Mouse (Mus musculus) lung, embryonic 15.5 days (tissue): ENCODE data around the gene Cd8a. TPM values are rescaled to one million over a fixed set of nuclear protein-coding genes. Genes with fewer than 3 reads are reported as not detected.

Source experiments
- ATAC-seq: fragments of 200-750 bp; cut with Nextera tagmentation; 2 replicates; pipeline ENCODE4 v1.8.0; 2017; ENCODE audit warnings: moderate number of reproducible peaks, borderline replicate concordance; ENCODE audit not compliant: low FRiP score, low TSS enrichment; ENCODE audit errors: extremely low read depth
- H3K27ac ChIP-seq: fragments of 300-500 bp; sonication (generic); 2 replicates; pipeline ENCODE4 v1.5.1; 2015; ENCODE audit warnings: moderate library complexity, mild to moderate bottlenecking, inconsistent platforms
- H3K27me3 ChIP-seq: fragments of 300-500 bp; sonication (generic); 2 replicates; pipeline ENCODE4 v1.6.1; 2015; ENCODE audit warnings: inconsistent platforms
- H3K36me3 ChIP-seq: fragments of 300-500 bp; sonication (generic); 2 replicates; pipeline ENCODE4 v1.6.1; 2015; ENCODE audit warnings: inconsistent platforms
- H3K4me1 ChIP-seq: fragments of 300-500 bp; sonication (generic); 2 replicates; pipeline ENCODE4 v1.6.1; 2015; ENCODE audit warnings: inconsistent platforms
- H3K4me2 ChIP-seq: fragments of 300-500 bp; sonication (generic); 2 replicates; pipeline ENCODE4 v1.6.1; 2015; ENCODE audit warnings: inconsistent platforms, mild to moderate bottlenecking, moderate library complexity
- H3K4me3 ChIP-seq: fragments of 300-500 bp; sonication (generic); 2 replicates; pipeline ENCODE4 v1.5.1; 2015; ENCODE audit warnings: mild to moderate bottlenecking, inconsistent platforms
- H3K9ac ChIP-seq: fragments of 300-500 bp; sonication (generic); 2 replicates; pipeline ENCODE4 v1.6.1; 2015; ENCODE audit warnings: inconsistent platforms
- H3K9me3 ChIP-seq: fragments of 300-500 bp; sonication (generic); 2 replicates; pipeline ENCODE4 v1.6.1; 2016; ENCODE audit warnings: inconsistent platforms
- WGBS: fragments of 180-500 bp; shearing (Covaris S2); methylation state at CpG from one replicate; pipeline ENCODE4 v1.1.7; 2015; 5-methylcytosine and 5-hydroxymethylcytosine counted together
- polyA plus RNA-seq: library from polyadenylated mRNA; unstranded; fragments of >200 nt; fragmentation: Nextera tagmentation; extraction: Ambion mirVana; gene quantifications from 2 replicates; pipeline ENCODE4 v1.2.1, GENCODE M21; 2015

Cd8a gene
- polyA plus RNA-seq, 1 experiment from 2014 or later, result 1.2 TPM

DNA sequence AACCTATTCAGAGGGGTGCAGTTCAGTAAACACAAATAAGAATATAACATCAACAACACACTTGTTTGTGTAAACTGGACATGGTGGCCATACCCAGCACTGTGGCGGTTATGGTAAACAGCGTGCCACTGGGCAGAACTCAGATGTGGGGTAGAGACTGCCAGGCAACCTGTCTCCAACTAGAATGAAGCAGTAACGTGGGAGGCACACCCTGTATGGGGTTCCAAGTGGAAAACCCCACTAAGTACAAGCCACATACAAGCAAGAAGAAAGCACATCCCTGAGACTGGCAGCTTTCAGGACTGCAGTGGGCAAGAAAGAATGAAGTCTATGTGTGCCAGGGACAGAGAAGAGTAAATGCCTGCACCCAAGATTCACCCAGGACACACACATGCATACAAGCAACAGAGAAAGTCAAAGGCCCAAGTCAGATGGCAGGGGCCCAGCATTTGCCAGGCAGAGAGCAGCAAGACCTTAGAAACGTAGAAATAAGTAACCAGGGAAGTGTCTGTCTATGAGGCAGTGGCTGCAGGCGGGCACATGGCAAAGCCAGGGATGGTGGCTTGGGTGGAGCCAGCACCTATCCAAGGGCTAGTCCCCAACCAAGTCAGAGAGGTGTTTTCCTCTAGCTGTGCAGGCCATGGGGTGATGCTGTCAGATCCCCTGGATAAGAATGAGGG is 1.0 kb upstream of the Cd8a start:
- no peak overlapping the region for H3K4me2 ChIP-seq
- no peak overlapping the region for H3K4me3 ChIP-seq
- no peaks in the 10 kb centered on the region for H3K27me3 ChIP-seq
- WGBS, result 77% methylated on average over 5 of the region's 5 CpGs
- no peaks in the 10 kb centered on the region for H3K36me3 ChIP-seq
- no peaks in the 10 kb centered on the region for H3K9me3 ChIP-seq
- H3K4me1 ChIP-seq, result no peaks in the 10 kb centered on the region
- no peak overlapping the region for H3K27ac ChIP-seq
- ATAC-seq, result no peak
- no peak overlapping the region for H3K9ac ChIP-seq

- WGBS, result 84% methylated on average over 19 of the region's 19 CpGs
These were observed 1.1 kb downstream of the Cd8a start for GRCm38 (mm10) chr6:71374311-71374829.

DNA sequence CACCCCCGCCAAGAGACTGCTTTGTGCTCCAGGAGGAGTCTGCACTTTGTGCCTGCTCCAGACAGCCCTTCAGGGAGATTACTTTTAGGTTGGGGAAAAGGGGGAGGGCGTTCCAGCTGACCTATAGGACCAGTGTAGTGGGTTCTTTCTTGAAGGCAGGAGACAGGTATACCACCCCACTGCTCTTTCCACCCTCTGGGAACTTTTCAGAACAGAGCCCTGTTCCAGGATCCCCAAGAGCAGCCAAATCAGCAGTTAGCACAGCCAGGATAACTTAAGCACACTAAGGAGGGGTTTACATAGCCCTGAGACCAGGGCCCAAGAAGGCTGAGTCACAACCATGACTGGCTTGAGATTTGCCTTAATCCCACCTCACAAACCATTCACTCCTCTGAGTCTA is 1.7 kb downstream of the Cd8a start:
- 77% methylated on average over 2 of the region's 2 CpGs for WGBS
- Histone ChIP-seq H3K4me3 (no peak overlapping the region), H3K27me3 (no peaks in the 10 kb centered on the region), H3K4me1 (no peaks in the 10 kb centered on the region), H3K9ac (no peak overlapping the region), H3K36me3 (no peaks in the 10 kb centered on the region), H3K27ac (no peak overlapping the region), H3K9me3 (no peaks in the 10 kb centered on the region), H3K4me2 (no peak overlapping the region)
- ATAC-seq, result no peak

More at GRCm38 (mm10) chr6:71374311-71374829, 1.1 kb downstream of the Cd8a start:
- Histone ChIP-seq H3K36me3 (no peaks in the 10 kb centered on the region), H3K27ac (no peak overlapping the region), H3K4me2 (no peak overlapping the region), H3K9ac (no peak overlapping the region), H3K4me1 (no peaks in the 10 kb centered on the region), H3K27me3 (no peaks in the 10 kb centered on the region), H3K4me3 (no peak overlapping the region), H3K9me3 (no peaks in the 10 kb centered on the region)
- no peak for ATAC-seq

DNA sequence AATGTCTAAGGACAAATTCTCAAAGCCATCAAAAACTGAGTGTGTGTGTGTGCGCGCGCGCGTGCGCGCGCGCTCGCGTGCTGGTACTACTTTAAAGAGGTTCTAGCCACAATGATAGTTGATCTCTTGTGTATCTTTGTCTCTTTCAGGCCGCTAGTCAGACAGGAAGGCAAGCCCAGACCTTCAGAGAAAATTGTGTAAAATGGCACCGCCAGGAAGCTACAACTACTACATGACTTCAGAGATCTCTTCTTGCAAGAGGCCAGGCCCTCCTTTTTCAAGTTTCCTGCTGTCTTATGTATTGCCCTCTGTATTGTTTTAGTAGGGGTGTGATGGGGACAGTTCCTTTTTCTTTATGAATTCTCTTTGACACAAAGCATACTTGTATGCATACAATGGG is 3.5 kb downstream of the Cd8a start:
- no peak for ATAC-seq
- Histone ChIP-seq H3K4me3 (no peak overlapping the region), H3K4me1 (no peaks in the 10 kb centered on the region), H3K9me3 (no peaks in the 10 kb centered on the region), H3K27me3 (no peaks in the 10 kb centered on the region), H3K36me3 (no peaks in the 10 kb centered on the region), H3K27ac (no peak overlapping the region), H3K4me2 (no peak overlapping the region), H3K9ac (no peak overlapping the region)
- 94% methylated on average over 13 of the region's 13 CpGs for WGBS

DNA sequence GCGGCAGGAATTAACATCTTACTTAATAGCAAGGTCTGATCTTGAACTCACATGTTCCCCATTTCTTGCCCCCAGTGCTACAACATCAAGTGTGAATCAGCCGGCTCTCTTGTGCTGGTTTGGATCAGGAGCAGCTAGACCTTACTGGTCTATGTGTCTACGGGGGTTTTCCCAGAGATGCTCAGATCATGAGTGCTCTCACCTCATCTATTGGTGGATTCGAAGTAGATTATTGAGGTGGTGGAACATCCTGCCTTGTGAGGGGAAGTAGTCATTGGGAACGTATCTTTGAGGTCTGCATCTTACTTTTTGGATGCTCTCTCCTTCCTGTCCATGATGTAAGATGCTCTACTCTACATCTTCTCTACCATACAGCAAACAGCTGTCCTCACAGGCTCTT is 8.4 kb downstream of the Cd8a start:
- Histone ChIP-seq H3K9me3 (no peaks in the 10 kb centered on the region), H3K9ac (no peak overlapping the region), H3K4me3 (no peak overlapping the region), H3K4me2 (no peak overlapping the region), H3K27ac (no peak overlapping the region), H3K36me3 (no peaks in the 10 kb centered on the region), H3K4me1 (no peaks in the 10 kb centered on the region), H3K27me3 (no peaks in the 10 kb centered on the region)
- 85% methylated on average over 5 of the region's 5 CpGs for WGBS
- no peak for ATAC-seq

- Histone ChIP-seq H3K4me2 (no peak overlapping the region), H3K27me3 (no peaks in the 10 kb centered on the region), H3K9me3 (no peaks in the 10 kb centered on the region), H3K27ac (no peak overlapping the region), H3K9ac (no peak overlapping the region), H3K4me3 (no peak overlapping the region), H3K4me1 (no peaks in the 10 kb centered on the region), H3K36me3 (peaks cover 26% of the 10 kb centered on the region; the same call in 1 of the 2 replicates)
- ATAC-seq, result no peak
- 88% methylated on average over 2 of the region's 2 CpGs for WGBS
These were observed 17.3 kb downstream of the Cd8a start for GRCm38 (mm10) chr6:71390496-71390895.

DNA sequence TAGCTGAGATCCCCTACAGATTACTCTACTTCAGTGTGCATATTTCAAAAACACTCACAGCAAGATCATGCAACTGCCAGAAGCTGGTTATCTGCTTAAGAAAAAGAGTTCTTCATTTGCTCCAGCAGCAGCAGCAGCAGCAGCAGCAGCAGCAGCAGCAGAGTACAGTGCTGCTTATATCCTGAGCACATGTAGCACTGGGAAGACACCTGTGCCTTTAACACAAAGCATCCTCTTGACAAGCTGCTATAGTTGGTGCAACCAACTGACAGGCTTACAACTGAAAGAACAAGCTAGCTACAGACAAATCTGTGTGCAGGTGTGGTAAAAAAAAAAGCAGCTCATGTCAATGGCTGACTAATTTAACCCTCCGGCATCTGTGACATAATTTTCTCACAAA is 22.8 kb downstream of the Cd8a start:
- ATAC-seq, result no peak
- WGBS, result 95% methylated on average over 1 of the region's 1 CpGs
- Histone ChIP-seq H3K9me3 (no peaks in the 10 kb centered on the region), H3K4me2 (no peak overlapping the region), H3K4me1 (no peaks in the 10 kb centered on the region), H3K9ac (no peak overlapping the region), H3K4me3 (no peak overlapping the region), H3K27me3 (no peaks in the 10 kb centered on the region), H3K27ac (no peak overlapping the region), H3K36me3 (peaks cover 43% of the 10 kb centered on the region)

DNA sequence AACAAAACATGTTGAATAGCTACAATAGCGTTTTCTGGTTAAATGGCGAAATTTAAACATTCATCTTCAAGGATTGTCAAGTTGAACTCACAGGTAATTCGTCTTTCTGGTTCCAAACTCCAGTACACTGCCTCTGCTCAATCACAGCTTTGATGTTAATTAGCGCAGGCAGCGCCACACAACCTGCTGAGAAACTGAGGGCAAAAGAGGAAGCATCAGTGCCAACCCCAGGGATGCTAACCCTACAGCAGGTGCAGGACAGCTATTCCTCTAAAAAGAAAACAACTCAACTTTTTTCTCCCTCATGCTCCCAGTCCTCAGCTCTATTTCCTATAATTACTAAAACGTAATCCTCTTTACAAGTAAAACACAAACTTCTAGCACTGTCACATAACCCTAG is 23.5 kb downstream of the Cd8a start:
- peaks cover 43% of the 10 kb centered on the region for H3K36me3 ChIP-seq
- no peaks in the 10 kb centered on the region for H3K27me3 ChIP-seq
- H3K9me3 ChIP-seq, result no peaks in the 10 kb centered on the region
- no peak overlapping the region for H3K9ac ChIP-seq
- no peak for ATAC-seq
- H3K4me2 ChIP-seq, result no peak overlapping the region
- WGBS, result 84% methylated on average over 6 of the region's 6 CpGs
- H3K27ac ChIP-seq, result no peak overlapping the region
- no peaks in the 10 kb centered on the region for H3K4me1 ChIP-seq
- H3K4me3 ChIP-seq, result no peak overlapping the region

DNA sequence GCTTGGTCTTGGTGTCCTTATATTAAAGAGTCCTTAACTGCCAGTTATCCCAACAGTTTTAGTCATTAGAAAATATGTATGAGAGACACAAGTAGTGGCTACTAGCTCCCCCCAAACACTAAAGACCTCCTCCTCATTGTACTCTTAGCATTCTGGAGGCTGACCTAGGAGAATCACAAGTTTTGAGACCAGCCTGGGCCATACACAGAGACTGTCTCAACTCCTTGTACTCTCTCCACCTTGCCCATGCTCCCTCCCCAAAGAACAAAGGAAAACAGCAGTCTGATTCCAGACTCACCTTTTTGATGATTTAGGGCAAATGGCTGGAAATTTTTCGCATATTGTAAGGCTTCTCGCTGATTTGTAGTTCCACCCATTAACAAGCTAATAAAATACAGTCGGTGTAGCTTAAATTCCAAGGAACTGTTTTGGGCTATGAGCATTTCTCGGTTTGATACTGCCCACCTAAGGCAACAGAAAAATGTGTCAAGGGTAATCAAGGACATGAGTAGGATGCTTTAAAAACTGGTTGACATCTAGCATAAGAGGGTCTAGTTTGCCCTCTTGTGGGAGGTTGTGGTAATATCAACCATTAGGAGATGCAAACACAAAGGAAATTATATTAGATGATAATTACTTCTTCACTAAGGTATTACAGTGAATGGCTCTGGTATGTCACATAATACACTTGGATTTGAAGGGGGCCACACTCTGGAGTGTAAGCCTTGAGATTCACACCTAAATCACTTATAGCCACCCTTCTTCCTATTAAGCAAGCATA is 25.8 kb downstream of the Cd8a start:
- 79% methylated on average over 4 of the region's 4 CpGs for WGBS
- no peak for ATAC-seq
- Histone ChIP-seq H3K9ac (no peak overlapping the region), H3K4me1 (no peaks in the 10 kb centered on the region), H3K4me3 (no peak overlapping the region), H3K4me2 (no peak overlapping the region), H3K9me3 (no peaks in the 10 kb centered on the region), H3K27me3 (no peaks in the 10 kb centered on the region), H3K36me3 (peaks cover 24% of the 10 kb centered on the region), H3K27ac (no peak overlapping the region)

GRCm38 (mm10) chr6:71414624-71415023 is 41.4 kb downstream of the Cd8a start:
- no peak overlapping the region for H3K27ac ChIP-seq
- H3K4me2 ChIP-seq, result no peak overlapping the region
- ATAC-seq, result no peak
- 53% methylated on average over 4 of the region's 4 CpGs for WGBS
- peaks cover 8% of the 10 kb centered on the region for H3K36me3 ChIP-seq
- no peak overlapping the region for H3K4me3 ChIP-seq
- H3K9me3 ChIP-seq, result no peaks in the 10 kb centered on the region
- H3K4me1 ChIP-seq, result 0 out of 2 replicates have a peak, but pooled peaks cover 3% of the 10 kb centered on the region
- H3K9ac ChIP-seq, result no peak overlapping the region
- H3K27me3 ChIP-seq, result no peaks in the 10 kb centered on the region

GRCm38 (mm10) chr6:71415446-71415845 is 42.2 kb downstream of the Cd8a start:
- peaks cover 8% of the 10 kb centered on the region for H3K36me3 ChIP-seq
- H3K4me1 ChIP-seq, result 0 out of 2 replicates have a peak, but pooled peaks cover 3% of the 10 kb centered on the region
- no peak overlapping the region for H3K4me2 ChIP-seq
- no peaks in the 10 kb centered on the region for H3K9me3 ChIP-seq
- no peaks in the 10 kb centered on the region for H3K27me3 ChIP-seq
- WGBS, result 78% methylated on average over 3 of the region's 3 CpGs
- no peak overlapping the region for H3K27ac ChIP-seq
- no peak overlapping the region for H3K4me3 ChIP-seq
- no peak for ATAC-seq
- H3K9ac ChIP-seq, result no peak overlapping the region

GRCm38 (mm10) chr6:71418874-71419273 is 45.6 kb downstream of the Cd8a start:
- no peak for ATAC-seq

More at GRCm38 (mm10) chr6:71418874-71419273, 45.6 kb downstream of the Cd8a start:
- 0 out of 2 replicates have a peak, but pooled peaks cover 2% of the 10 kb centered on the region for H3K36me3 ChIP-seq
- no peak overlapping the region for H3K27ac ChIP-seq
- no peak overlapping the region for H3K9ac ChIP-seq
- H3K4me3 ChIP-seq, result no peak overlapping the region
- 0 out of 2 replicates have a peak, but pooled peaks cover 3% of the 10 kb centered on the region for H3K4me1 ChIP-seq
- no peaks in the 10 kb centered on the region for H3K27me3 ChIP-seq
- no peak overlapping the region for H3K4me2 ChIP-seq
- 79% methylated on average over 3 of the region's 3 CpGs for WGBS
- no peaks in the 10 kb centered on the region for H3K9me3 ChIP-seq
